Mouse (Mus musculus) brain, embryonic 14.5 days (tissue): ENCODE measurements around the gene Junb.

Experiments used
- CTCF ChIP-seq: fragments of 200-500 bp; IDR thresholded peaks from 2 replicates; pipeline ENCODE4 v1.5.1; 2012; ENCODE audit warnings: inconsistent platforms, mild to moderate bottlenecking, moderate library complexity, borderline replicate concordance; ENCODE audit not compliant: insufficient read depth, insufficient read length; ENCODE audit errors: extremely low read depth
- POLR2A ChIP-seq: fragments of 200-500 bp; IDR thresholded peaks from 2 replicates; pipeline ENCODE4 v1.6.1; 2012; ENCODE audit warnings: mild to moderate bottlenecking, inconsistent platforms, borderline replicate concordance; ENCODE audit not compliant: poor library complexity, insufficient read depth, insufficient read length, severe bottlenecking; ENCODE audit errors: extremely low read depth

DNA sequence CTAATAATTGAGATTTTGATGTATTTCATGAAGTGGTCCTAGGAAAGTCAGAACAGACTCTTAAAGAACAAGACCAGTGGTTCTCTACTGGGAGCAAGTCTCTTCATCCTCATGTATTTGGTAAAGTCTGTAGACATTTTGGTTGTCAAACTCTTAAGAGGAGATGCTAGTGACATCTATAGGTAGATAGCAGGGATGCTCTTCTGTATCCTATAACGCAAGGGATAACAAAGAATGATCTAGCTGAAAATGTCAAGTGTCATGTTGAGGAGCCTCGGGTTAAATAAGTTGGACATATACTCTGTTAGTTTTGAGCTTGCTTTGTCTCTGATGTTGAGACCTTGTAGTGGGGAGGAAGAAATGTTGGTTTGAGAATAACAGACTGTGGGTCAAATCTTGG, 49.4 kb upstream of the Junb start:
- TF ChIP-seq POLR2A: no peak
- no peak for TF ChIP-seq CTCF
